ENCODE assay signal across 26 mouse cellular contexts in genomic region chr14:61210111-61210510, GRCm38 (mm10). TPM values are rescaled to one million over a fixed set of nuclear protein-coding genes. Genes with fewer than 3 reads are reported as not detected.
"Had no signal": no experiment of that assay in that cellular context is flagged by ENCODE, and none has a peak within 500 bp of the region (broad histone marks: within the 10 kb centered on the region; RNA-seq: fewer than 3 reads in every experiment).

No protein-coding gene starts in this region.

- H3K4me3 ChIP-seq: heart, adult 2 months; heart, embryonic 13.5 days; heart, embryonic 15.5 days; hindbrain, embryonic 13.5 days; hindbrain, embryonic 15.5 days; kidney, embryonic 15.5 days; left cerebral cortex, adult 2 months; limb, embryonic 10.5 days; limb, embryonic 12.5 days; liver, embryonic 13.5 days; liver, embryonic 15.5 days had no signal

- H3K27ac ChIP-seq: heart, adult 2 months; heart, embryonic 13.5 days; heart, embryonic 15.5 days; hindbrain, embryonic 13.5 days; hindbrain, embryonic 15.5 days; hindbrain, postnatal 0 days; kidney, embryonic 15.5 days; kidney, postnatal 0 days; left cerebral cortex, adult 2 months; limb, embryonic 10.5 days; limb, embryonic 12.5 days; liver, embryonic 13.5 days; liver, embryonic 15.5 days had no signal

- DNase-seq: gastrocnemius, postnatal 14 days; gastrocnemius, postnatal 36 days; heart, adult 2 months; heart, postnatal 14 days; heart, postnatal 36 days; kidney, adult 11 months; kidney, adult 2 months; kidney, adult 9 months; kidney, postnatal 14 days; kidney, postnatal 36 days; liver; liver, embryonic 13.5 days had no signal

RNA-seq across cellular contexts. Expression of gene Sgcg, which starts 48.2 kb away (rescaled TPM):
- total RNA-seq: hematopoietic stem cell, adult 5-6 weeks; left cerebral cortex, postnatal 14 days; left cerebral cortex, postnatal 36 days had no signal
